Mouse (Mus musculus): ENCODE data around the gene Atox1.
A peak's percentile ranks its signal among the peaks of the same experiment; 100 is the strongest.

The Atox1 gene

DNA sequence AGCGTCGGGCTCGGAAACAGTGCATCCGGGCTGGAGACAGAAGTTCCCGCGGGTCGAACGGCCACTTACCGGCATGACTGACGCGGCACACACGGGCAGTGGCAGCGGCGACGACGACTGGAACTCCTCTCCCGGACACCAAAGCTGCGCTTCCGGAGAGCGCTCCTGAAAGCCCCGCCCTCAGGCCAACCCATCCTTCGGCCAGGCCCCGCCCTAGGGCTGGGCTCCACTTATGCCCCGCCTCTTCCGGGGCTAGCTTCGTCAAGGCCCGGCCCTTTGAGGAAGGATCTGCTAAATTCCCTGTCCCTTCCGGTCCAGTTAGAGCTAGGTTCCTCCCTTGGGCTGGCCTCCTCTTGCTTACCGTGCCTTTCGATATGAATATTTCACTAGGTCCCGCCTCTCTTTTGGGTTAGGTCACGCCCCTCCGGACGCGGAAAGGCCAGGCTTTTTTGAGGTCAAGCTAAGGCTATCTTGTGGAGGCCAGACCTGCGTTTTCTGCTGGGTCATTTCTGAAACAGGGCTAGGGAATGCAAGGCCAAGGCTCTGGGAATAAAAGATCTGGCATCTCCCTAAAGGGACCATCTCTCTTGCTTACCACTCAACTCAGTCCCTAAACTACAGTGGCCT, at the start of gene Atox1:
Gene Atox1, minus strand, starts transcription at position 221 of the 627 bp plus-strand sequence.
- peak; percentile 95 for DNase-seq (ENCODE audit: extremely low read depth, low read depth, low spot score)

DNA sequence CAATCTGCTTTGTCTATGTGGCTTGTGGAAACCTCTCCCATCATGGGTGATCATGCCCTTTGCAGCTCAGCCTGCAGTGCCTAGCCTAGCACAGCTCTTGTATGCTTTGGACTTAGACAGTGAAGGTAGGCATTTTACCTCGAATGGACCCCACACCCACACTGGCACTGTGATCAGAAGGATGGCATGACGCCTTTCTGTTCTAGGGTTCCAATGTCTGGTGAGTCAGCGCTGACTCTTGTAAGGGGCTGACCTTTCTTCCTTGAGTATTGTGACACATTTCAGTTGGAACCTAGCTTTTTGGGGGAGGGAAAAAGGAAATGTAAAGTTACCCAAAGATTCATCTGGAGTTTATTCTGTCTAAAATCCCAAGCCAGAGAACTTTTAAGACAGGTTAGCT, 44.4 kb upstream of the Atox1 start:
- DNase-seq (ENCODE audit: extremely low read depth, low read depth, low spot score) = no peak

DNA sequence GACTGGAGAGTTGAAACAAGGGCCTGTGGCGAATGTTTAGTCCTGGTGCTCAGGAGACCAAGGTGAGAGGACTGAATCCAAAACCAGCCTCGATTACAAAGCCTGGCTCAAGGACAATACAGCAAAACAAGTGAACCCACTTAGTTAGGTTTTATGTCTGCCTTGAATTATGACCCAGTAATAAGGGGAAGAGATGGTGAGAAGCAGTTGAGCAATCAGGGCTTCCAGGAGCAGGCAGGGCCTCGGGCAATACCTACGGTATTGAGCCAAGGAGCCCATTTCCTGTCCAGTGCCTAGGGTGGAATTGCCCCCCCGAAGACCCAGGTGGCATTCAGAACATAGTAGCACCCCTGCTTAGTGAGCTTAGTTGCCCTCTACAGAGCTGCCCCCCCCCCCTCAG, 41.8 kb upstream of the Atox1 start:
- DNase-seq (ENCODE audit: extremely low read depth, low read depth, low spot score) = no peak

DNA sequence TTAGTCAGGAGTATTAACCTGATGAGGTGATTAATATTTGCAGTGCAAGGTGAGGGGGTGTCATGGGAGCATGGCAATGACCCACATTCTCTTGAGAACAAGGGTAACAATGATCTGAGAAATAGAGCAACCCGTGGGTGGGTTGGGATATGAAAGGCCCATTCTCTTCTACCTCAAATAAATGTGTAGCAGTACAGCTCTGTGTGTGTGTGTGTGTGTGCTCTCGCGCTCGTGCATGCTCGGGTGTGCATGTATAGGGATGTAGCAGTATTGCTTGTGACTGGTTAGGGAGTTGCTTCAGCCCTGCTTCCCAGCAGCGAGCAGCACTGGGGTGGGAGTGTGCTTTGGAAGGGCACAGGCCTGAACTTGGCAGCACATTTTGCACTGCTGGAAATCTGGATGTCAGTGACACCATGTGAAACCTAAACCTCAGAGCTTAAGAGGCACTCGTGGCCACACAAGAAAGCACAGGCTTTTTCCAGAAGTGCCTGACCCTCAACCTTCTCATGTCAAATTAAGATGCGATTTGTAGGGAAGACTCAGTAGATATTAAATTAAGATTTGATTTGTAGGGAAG, 41.0 kb upstream of the Atox1 start:
- no peak for DNase-seq (ENCODE audit: extremely low read depth, low read depth, low spot score)

DNA sequence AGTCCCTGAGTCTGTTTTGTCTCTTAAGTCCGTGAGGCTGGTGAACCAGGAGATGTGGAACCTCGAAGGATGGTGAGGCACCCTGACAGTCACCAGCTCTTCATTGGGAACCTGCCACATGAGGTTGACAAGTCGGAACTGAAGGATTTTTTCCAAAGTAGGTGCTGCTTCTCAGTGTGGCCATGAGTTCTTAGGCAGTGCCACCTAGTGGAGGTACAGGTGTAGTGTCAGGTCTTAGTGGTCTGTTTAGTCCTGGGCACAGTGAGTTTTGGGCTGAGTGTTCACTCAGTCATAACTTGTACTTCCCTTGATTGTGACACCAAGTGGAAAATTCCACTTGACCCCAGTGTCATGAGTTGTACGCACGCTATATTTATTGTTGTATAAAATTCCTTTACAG, 36.8 kb upstream of the Atox1 start:
- DNase-seq (ENCODE audit: extremely low read depth, low read depth, low spot score) = no peak

DNA sequence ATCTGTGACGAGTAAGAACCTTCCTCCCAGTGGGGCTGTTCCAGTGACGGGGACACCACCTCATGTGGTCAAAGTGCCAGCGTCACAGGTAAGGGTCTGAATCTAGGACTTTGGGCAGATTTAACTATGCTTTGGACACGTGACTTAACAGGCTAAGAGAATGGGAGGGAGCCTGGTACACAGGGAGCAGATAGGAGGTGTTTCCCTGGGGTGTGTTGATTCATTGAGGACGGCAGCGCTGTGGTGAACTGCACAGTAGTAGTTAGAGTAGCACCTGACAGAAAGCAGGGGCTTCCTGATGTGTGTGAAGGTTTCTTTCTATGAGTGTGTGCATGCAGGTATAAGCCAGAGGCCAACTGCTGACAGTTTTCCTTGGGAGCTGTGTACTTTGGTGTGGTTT, 35.1 kb upstream of the Atox1 start:
- DNase-seq (ENCODE audit: extremely low read depth, low read depth, low spot score) = no peak

DNA sequence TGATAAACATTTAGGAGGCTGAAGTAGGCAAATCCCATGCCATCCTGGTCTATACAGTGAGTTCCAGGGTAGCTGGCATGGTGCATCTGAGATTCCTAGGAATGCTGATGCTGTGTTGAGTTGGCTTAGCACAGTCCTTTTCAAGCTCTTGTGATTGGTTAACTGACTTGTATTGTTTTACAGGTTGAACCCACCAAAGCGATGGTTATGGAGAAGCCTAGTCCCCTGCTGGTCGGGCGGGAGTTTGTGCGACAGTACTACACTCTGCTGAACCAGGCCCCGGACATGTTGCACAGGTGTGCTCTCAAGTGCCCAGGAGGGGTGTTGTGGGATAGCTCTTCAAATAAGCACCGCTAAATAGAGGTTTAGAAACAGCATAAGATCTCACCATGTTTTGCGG, 24.4 kb upstream of the Atox1 start:
- DNase-seq (ENCODE audit: extremely low read depth, low read depth, low spot score) = no peak

DNA sequence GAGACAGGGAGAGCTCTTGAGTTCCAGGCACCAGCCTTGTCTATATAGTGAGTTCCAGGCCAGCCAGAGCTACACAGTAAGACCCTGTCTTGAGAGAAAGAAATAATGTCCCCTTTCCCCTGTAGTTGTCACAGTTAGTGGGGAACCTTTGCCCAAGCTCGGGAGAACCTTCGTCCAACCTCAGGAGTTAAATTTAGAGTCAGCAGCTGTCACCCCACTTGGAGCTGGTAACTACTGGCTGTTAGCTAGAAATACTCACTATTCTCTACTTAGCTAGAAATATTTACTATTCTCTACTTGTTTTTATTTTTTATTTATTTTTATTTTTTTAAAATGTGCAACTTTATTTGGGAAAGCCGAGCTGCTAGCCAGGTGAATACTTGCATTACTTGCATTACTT, 12.2 kb upstream of the Atox1 start:
- DNase-seq (ENCODE audit: extremely low read depth, low read depth, low spot score) = no peak

DNA sequence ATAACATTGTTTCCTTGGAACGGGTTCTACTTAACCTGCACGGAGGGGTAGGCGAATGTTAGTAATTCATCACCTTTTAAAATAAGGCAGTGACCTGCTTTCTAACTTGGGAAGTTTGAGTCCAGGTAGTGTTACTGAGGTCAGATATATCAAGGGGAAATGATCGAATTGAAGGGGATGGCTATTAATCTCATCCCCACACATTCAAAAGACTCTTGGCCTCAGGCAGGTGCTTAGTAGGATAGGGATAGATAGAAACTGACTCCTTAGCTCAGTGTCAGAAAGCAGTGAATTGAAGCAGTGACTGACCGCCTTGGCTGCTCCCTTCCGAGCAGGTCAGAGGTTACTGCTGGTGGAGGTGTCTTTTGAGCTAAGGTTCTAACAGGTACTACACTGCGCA, 10.4 kb upstream of the Atox1 start:
- no peak for DNase-seq (ENCODE audit: extremely low read depth, low read depth, low spot score)

DNA sequence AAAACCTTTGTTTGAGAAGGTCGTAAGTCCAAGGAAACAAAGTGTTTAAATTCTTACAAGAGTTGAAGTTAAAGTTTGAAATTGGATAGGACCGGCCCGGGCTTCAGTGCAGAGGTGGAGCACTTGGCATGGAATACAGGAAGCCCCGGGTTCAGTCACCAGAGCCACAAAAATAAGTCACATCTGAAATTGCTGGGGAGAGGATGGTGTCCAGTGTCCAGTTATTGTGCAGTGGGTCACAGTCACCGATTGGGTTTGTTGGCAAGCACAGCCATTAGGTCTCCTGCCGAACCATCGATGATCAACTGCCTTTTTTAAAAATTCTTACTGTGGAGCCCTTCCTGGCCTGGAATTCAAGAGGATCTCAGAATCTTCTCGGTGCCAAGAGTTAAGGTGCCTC, 9.7 kb upstream of the Atox1 start:
- DNase-seq (ENCODE audit: extremely low read depth, low read depth, low spot score) = no peak

DNA sequence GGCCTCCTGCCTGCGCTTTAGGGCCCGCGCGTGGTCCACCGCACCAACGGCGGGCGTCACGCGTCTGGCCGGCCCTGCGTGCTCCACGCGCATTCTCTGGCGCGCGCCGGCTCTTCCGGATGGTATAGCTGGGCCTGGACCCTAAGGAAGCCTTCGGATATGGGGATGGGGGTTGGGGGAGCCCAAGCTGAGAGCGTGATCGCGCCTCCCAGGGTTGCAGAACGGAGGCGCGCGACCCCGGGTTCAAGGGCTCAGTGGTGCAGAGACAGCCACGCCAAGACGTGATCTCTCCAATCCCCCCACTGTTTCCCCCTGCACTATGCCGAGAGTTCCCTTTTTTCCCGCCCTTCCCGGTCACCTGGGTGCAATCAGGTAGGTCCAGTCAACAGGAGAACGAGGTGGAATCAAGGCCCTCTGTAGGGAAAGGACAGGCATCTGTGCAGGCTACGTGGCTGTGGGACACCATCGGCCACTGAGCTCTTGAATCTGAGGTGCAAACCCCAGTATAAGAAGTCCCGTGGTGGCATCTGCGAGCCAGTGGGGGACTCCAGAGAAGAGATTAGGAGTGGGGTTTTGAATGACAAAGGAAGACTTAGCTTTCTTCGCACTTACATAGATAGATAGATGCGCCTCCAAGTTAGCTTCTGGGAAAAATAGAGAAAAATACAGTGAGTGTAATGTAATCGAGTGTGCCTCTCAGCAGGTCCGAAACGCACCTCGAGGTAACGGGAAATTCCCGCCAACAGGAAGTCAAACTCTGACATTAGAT, 9.1 kb upstream of the Atox1 start:
- DNase-seq (ENCODE audit: extremely low read depth, low read depth, low spot score) = no peak

DNA sequence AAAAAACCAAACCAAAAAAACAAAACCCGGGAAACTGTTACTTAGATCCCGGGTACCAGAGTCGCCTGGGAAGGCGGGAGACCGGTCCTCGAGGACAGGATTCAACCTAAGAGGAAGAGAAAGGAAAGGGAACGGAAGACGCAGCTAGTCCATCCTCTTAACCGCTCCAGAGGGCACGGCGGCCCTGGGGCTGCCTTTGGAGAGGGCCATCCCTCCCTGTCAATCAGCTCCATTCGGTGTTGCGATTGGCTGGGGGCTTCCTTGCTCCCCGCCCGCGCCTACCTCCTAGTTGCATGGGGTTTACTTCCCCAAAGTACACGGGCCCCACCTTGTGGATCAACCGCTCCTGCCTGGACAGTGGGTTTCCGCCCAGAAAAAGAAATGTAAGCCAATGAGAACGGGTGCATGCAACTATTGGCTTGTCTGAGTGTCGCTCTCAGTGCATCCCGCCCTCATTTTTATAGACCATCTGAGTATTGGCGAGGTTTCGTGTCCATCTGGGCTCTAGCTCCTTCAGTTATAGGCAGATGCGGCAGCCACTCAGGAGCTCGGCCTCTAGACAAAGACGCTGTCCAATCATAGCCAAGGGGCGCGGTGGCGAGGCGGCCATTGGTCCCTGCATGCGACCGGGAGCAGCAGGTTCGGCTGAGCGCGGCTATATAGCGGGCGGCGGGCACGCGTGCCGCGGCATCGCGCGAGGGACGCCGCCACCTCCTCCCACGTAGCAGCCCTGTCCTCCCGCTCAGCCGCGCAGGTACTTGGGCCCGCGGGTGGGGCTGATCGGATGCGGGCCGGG, 8.2 kb upstream of the Atox1 start, which contains the start of gene G3bp1:
Gene G3bp1, plus strand, starts transcription at position 638 of the 796 bp plus-strand sequence.
- DNase-seq (ENCODE audit: extremely low read depth, low read depth, low spot score) = peak; percentile 100

DNA sequence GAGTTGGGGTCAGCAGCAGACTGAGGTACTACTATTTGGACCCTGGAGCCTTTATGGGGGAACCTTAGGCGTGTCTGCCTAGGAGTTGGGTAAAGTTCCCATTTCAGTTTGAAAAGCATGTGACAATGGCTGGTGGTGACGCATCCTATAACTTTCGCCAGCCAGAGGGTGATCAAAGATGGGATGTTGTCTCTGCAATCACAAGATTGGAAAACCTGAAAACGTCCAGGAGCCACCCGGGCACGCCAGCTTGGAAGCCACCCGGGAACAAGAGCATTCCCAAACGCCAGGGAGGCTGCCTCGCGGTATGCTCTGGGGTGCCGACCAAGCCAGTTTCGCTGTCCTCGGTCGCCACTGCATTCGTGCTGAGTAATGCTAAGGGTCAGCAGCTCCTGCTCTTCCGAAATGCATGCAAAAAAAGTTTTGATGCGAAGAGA, 7.6 kb upstream of the Atox1 start:
- DNase-seq (ENCODE audit: extremely low read depth, low read depth, low spot score) = no peak

DNA sequence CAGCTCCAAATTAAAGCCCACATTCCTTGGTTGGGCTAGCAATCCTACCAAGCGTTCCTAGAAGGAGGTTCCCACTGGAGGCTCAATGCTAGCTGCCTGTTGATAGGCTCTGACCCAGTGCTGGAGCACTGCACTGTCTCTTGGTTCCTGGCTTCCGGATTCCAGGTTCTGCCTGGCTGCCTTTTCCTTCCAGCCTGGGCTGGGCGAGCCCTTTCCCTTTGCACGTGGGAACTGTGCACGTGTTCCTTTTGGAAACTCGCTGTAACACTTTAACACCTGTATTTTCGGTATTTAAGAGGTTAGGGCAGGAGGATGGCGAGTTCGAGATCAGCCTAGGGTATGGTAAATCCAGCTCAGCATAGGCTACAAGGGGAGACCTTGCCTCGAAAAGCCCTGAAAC, 7.0 kb upstream of the Atox1 start:
- DNase-seq (ENCODE audit: extremely low read depth, low read depth, low spot score) = no peak

DNA sequence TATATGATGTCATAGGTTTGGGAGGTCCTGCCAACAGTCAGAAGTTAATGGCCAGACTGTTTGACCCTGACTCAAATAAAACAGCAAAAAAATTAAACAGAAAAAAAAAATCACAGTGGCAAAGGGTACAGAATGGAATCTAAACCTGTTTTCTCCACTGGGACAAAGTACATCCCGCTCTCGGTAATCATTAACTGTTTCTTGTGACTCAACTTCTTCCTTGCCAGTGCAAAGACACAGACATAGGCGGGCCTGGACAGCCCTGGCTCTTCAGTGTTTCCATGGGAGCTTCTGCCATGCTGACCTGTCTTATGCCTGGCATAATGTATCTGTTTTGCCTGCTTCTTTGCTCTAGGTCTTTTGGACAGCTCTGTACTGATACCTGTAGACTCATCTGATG, 4.1 kb upstream of the Atox1 start:
- DNase-seq (ENCODE audit: extremely low read depth, low read depth, low spot score) = no peak

DNA sequence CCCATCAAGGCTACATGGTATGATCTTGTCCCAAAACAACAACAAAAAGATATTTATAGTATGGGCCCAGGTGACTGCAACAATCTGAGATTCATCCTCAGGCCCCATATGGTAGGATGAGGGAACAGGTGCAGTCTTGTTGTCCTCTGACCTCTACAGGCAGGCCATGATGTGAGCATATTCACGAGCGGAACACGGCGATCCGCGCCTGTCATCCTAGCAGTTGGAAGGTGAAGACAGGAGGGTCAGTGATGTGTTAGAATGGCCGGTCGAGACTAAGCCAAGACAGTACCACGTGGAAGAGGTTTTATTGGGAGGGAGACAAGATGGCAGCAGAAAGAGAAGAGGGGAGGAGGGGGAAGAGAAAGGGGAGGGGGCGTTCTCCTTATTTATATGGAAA, 3.7 kb upstream of the Atox1 start:
- no peak for DNase-seq (ENCODE audit: extremely low read depth, low read depth, low spot score)

DNA sequence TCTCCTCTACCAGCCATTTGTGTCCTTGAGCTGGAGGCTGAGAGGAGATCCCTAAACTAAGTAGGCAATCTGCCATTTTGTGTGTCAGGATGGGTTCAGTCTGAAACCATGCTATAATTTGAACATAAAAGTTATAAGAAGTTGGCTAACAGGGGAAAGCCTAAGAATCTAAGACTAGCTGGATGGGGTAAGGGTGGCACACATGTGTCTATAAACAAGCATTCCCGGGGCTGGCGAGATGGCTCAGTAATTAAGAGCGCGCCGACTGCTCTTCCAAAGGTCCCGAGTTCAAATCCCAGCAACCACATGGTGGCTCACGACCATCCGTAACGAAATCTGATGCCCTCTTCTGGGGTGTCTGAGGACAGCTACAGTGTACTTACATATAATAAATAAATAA, 1.1 kb upstream of the Atox1 start:
- DNase-seq (ENCODE audit: extremely low read depth, low read depth, low spot score) = no peak

DNA sequence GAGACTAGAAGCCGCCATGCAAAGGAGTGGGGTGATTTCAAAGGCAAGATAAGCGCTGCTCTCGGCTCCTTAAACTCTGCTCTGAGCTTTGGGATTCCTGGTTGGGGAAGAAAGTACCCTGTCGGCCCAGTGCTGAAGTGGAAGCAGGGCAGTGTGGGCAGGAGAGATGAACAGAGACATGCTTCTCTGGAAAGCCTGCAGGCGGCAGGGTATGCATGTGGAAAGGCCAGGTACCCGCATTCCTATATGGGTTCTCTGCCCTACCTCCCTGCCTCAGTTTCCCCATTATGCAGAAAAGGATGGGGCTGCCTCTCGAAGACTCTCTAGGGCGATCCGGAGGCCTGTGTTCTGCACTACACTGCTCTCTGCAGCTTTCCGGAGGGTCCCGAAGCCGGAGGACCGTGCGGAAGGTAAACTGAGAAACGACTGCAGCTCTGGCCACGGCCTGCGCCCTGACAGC, 450 bp downstream of the Atox1 start:
- DNase-seq (ENCODE audit: extremely low read depth, low read depth, low spot score) = no peak

DNA sequence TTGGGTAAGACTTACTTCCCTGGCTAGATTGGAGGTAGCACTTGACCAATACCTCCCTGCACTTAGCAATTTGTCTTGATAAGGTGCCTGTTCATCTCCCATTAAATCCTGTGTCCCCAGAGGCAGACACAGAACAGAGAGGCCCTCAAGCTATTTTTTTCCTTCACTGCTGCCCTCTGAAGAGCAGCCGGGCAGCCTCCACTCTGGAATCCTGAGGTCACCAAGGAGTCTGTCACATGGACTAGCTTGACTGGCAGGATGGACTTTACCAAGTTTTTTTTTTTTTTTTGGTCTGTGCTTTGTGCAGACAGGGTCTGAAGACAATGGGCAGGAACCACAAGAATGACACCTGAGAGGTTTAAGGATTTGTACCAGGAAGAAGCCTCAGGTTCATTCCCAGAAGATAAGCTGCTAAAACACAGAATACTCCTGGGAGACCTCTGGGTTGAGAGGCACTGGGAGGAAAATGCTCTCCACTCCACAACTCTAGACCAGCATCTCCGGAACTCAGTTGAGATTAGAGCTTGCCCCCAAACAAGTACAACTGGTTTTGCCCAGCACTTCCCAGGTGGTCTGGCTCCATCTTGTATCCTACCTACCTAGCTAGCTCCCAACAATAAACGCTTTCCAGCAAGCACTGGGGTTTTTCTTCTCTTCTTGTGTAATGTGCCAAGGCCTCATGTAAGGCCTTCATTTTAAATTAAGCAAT, 1.0 kb downstream of the Atox1 start:
- no peak for DNase-seq (ENCODE audit: extremely low read depth, low read depth, low spot score)

DNA sequence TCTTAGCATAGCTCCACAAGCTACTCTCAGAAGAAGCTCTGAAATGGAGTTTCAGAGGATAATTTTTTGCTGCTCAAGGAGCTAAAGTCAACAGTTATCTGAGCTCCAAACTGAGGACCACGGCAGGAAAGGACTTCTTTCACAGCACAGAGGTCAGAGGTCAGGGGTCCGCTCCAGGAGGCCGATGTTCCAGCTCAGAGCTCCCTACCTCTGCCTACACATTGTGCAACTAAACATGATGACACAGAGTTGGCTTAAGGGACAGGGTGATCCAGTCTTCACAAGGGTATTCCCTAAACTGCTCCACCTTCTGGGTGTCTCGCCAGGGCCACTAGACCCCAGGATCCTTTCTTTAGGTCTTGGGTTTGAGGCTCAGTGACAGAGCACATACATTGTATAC, 2.5 kb downstream of the Atox1 start:
- no peak for DNase-seq (ENCODE audit: extremely low read depth, low read depth, low spot score)

DNA sequence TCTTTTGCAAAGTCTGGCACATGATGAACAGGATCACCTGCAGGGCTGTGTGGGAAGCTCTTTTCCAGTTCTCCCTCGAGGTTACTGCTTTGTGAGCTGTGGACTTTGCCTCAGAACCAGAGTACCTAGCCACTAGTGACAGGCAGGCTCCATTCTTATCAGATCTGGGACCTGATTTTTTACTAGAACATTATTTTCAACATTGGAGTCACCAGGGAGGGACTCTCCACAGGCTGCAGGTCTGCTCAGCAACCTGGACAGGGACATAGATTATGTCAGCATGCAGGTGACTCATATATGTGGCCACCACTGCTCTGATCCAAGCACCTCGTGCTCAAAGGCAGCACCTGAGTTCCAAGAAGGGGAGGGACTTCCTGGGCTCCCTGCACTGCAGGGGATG, 5.9 kb downstream of the Atox1 start:
- no peak for DNase-seq (ENCODE audit: extremely low read depth, low read depth, low spot score)
